Mouse (Mus musculus) hindbrain, embryonic 11.5 days (tissue): Measurements from ENCODE around the gene St3gal6. TPM values are rescaled to one million over a fixed set of nuclear protein-coding genes. Genes with fewer than 3 reads are reported as not detected.

Experiments used
- ATAC-seq: fragments of 200-750 bp; cut with Nextera tagmentation; 2 replicates; pipeline ENCODE4 v1.8.0; 2017; ENCODE audit warnings: mild to moderate bottlenecking, moderate TSS enrichment, moderate library complexity; ENCODE audit not compliant: low FRiP score
- DNase-seq: peaks from one replicate; pipeline ENCODE4 v3.0.0-alpha.2; 2015; ENCODE audit warnings: low spot score
- H3K27ac ChIP-seq: fragments of 300-500 bp; sonication (generic); 2 replicates; pipeline ENCODE4 v1.5.1; 2014; ENCODE audit warnings: mild to moderate bottlenecking, low read depth, low read length
- H3K27me3 ChIP-seq: fragments of 300-500 bp; sonication (generic); 2 replicates; pipeline ENCODE4 v1.6.1; 2014; ENCODE audit warnings: mild to moderate bottlenecking, low read length, moderate library complexity, mixed read lengths; ENCODE audit not compliant: control insufficient read depth, insufficient read depth
- H3K36me3 ChIP-seq: fragments of 300-500 bp; sonication (generic); 2 replicates; pipeline ENCODE4 v1.6.1; 2014; ENCODE audit warnings: mild to moderate bottlenecking, low read length, moderate library complexity, mixed read lengths; ENCODE audit not compliant: control insufficient read depth, insufficient read depth
- H3K4me1 ChIP-seq: fragments of 300-500 bp; sonication (generic); replicated peaks from 2 replicates; pipeline ENCODE4 v1.6.1; 2014; ENCODE audit warnings: low read length, mixed read lengths; ENCODE audit not compliant: control insufficient read depth, insufficient read depth
- H3K4me2 ChIP-seq: fragments of 300-500 bp; sonication (generic); replicated peaks from 2 replicates; pipeline ENCODE4 v1.6.1; 2014; ENCODE audit warnings: mild to moderate bottlenecking, low read depth, low read length
- H3K4me3 ChIP-seq: fragments of 300-500 bp; sonication (generic); 2 replicates; pipeline ENCODE4 v1.5.1; 2014; ENCODE audit warnings: low read depth, low read length
- H3K9ac ChIP-seq: fragments of 300-500 bp; sonication (generic); 2 replicates; pipeline ENCODE4 v1.6.1; 2014; ENCODE audit warnings: low read depth, low read length
- H3K9me3 ChIP-seq: fragments of 300-500 bp; sonication (generic); 2 replicates; pipeline ENCODE4 v1.6.1; 2016; ENCODE audit warnings: low read length; ENCODE audit not compliant: control insufficient read depth
- WGBS: fragments of 180-500 bp; shearing (Covaris S2); extraction: QIAGEN DNeasy Blood & Tissue Kit; methylation state at CpG from one replicate; pipeline ENCODE4 v1.1.7; 2014; 5-methylcytosine and 5-hydroxymethylcytosine counted together
- polyA plus RNA-seq: library from polyadenylated mRNA; unstranded; fragments of >200 nt; fragmentation: Nextera tagmentation; extraction: Ambion mirVana; gene quantifications from 2 replicates; pipeline ENCODE4 v1.2.1, GENCODE M21; 2014

Gene St3gal6
- polyA plus RNA-seq, 1 experiment from 2014 or later: 9.8 TPM

DNA sequence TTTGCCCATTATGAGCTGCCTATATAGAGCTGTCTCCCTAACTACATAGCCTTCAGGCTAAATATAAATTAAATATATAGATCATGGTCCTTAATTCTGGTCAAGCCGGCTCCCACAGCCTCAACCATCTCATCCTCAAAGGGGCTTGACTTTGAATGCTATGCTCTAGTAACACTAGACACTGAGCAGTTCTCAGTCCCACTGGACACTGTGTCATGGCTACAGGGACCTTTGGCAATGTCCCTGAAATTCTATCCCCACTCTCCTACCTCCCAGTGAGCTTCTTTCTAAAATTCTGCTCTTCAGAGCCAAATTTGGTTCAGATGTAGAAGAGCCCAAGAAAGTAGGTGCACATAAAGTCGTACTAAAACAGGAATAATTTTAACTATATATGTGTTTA, 7.9 kb downstream of the St3gal6 start:
- no peak for ATAC-seq
- WGBS: 78% methylated on average over 2 of the region's 2 CpGs

DNA sequence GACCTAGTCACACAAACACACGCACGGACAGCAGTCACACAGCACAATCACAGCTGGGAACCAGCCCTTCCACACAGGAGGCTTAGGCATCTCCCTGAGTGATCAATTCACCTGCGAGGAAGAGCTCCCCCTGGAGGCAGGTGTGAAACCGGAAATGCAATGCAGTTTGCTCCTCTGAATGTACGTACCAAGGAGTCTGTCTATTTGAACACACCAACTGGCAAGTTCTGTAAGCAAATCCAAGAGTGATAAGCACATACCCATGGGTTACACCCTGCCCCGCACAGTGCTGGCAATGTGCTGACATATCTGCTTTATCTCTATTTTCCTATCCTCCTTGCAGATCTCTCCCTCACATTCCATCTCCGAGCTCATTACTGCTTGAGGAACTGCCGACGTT, 9.5 kb downstream of the St3gal6 start:
- H3K9ac ChIP-seq: no peak overlapping the region
- H3K27ac ChIP-seq: no peak overlapping the region
- H3K4me1 ChIP-seq: no peaks in the 10 kb centered on the region
- 89% methylated on average over 9 of the region's 9 CpGs for WGBS
- H3K4me2 ChIP-seq: no peak overlapping the region
- no peaks in the 10 kb centered on the region for H3K36me3 ChIP-seq
- no peaks in the 10 kb centered on the region for H3K27me3 ChIP-seq
- no peaks in the 10 kb centered on the region for H3K9me3 ChIP-seq
- no peak for ATAC-seq
- no peak overlapping the region for H3K4me3 ChIP-seq
- DNase-seq: no peak

More for the DNA sequence above, 7.9 kb downstream of the St3gal6 start:
- Histone ChIP-seq H3K36me3 (no peaks in the 10 kb centered on the region), H3K9me3 (no peaks in the 10 kb centered on the region), H3K4me1 (no peaks in the 10 kb centered on the region), H3K4me3 (no peak overlapping the region), H3K27ac (no peak overlapping the region), H3K9ac (no peak overlapping the region), H3K4me2 (no peak overlapping the region), H3K27me3 (no peaks in the 10 kb centered on the region; the same call in 1 of the 2 replicates)
- no peak for DNase-seq

DNA sequence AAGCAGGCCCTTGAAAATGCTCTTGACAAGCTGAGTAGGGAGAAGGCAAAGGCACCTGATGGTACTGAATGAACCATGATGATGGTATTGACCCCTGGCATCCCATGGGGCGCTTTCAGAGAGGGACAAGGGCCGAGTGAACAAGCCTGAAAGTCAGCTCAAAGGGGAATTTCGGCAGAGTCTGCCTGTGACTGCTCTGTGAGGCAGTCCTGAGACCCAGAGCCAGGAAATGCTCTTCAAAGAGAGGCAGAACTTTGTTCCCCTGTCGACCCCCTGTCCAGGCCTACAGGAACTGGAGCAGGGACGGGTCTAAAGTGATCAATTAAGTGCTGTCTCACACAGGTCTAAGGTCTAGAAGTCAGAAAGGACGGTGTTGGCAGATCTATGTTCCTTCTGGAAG, 10.3 kb downstream of the St3gal6 start:
- Histone ChIP-seq H3K9ac (no peak overlapping the region), H3K4me3 (no peak overlapping the region), H3K27me3 (no peaks in the 10 kb centered on the region), H3K9me3 (no peaks in the 10 kb centered on the region), H3K4me1 (no peaks in the 10 kb centered on the region), H3K4me2 (no peak overlapping the region), H3K36me3 (no peaks in the 10 kb centered on the region), H3K27ac (no peak overlapping the region)
- ATAC-seq: no peak
- WGBS: 30% methylated on average over 6 of the region's 6 CpGs
- DNase-seq: no peak

DNA sequence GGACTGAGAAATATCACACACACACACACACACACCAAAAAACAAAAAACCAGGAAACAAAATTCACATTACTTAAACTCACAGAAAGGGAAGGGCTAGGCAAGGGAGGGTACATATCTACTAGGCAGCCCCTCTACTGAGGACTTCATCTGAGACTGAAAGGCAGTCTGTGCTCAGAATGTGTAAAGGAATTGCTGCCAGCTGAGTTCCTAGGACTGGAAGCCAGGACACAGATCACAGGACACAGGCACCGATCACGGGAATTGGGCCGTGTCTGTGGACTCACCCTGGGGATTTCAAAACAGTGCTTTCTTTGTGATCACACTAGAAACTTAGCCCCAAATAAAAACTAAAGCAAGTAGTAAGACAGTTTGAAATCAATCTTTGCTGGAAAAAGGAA, 11.2 kb downstream of the St3gal6 start:
- no peak overlapping the region for H3K9ac ChIP-seq
- ATAC-seq: 0 out of 2 replicates have a peak, but pooled peaks have one; percentile 48
- H3K27me3 ChIP-seq: no peaks in the 10 kb centered on the region
- WGBS: 34% methylated on average over 3 of the region's 3 CpGs
- H3K36me3 ChIP-seq: no peaks in the 10 kb centered on the region
- no peak overlapping the region for H3K27ac ChIP-seq
- H3K9me3 ChIP-seq: no peaks in the 10 kb centered on the region
- no peak overlapping the region for H3K4me3 ChIP-seq
- DNase-seq: no peak
- no peaks in the 10 kb centered on the region for H3K4me1 ChIP-seq
- no peak overlapping the region for H3K4me2 ChIP-seq

DNA sequence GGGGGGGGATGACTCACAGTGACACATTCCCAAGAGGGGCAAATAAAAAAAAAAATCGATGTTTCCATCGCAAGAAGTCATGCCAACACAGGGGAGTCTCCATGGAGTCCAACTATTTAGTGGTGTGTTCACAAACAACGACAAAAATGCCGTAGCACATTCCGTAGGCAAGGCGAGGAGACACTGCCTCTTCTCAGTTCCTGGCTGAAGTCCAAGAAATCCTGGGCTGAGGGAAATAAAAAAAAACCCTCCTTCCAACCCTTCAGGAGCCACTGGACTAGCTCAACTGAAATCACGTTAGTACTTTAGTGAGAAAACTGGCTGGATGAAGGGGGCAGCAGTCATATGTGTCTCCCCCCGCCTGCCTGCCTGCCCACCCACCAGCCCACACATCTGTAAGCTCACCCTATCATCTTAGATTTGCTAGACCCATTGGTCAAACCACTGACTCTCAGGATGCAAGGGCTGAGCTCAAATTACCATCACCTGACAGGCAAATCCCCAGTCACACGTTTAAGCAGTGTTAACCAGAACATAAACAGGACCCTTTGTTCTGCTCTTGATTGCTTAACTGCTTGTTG, 11.8 kb downstream of the St3gal6 start:
- no peak overlapping the region for H3K4me2 ChIP-seq
- no peak overlapping the region for H3K27ac ChIP-seq
- no peak for DNase-seq
- no peaks in the 10 kb centered on the region for H3K36me3 ChIP-seq
- no peaks in the 10 kb centered on the region for H3K4me1 ChIP-seq
- peak; percentile 36; the same call in 1 of the 2 replicates for ATAC-seq
- no peaks in the 10 kb centered on the region for H3K27me3 ChIP-seq
- 50% methylated on average over 9 of the region's 9 CpGs for WGBS
- H3K4me3 ChIP-seq: no peak overlapping the region
- H3K9ac ChIP-seq: no peak overlapping the region
- H3K9me3 ChIP-seq: no peaks in the 10 kb centered on the region

DNA sequence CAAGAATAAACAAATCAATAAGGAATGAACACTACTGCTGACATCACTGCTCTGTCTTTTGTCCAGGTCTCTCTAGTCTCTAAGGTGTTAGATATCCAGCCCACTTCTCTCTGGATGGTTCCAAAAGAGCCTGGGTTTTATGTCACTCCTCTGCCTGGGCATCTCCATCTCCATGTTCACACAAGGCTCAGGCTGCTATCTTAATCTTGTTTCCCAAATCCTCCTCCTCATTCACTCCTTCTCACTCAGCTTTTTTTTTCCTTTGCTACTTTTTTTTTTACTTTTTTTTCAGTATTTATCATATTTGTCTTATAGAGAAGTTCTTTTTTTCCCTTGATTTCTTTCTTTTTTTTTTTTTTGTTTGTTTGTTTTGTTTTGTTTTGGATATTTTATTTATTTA, 19.1 kb downstream of the St3gal6 start:
- H3K27ac ChIP-seq: no peak overlapping the region
- H3K4me2 ChIP-seq: no peak overlapping the region
- H3K9ac ChIP-seq: no peak overlapping the region
- no peak for DNase-seq
- H3K27me3 ChIP-seq: no peaks in the 10 kb centered on the region
- no peaks in the 10 kb centered on the region for H3K36me3 ChIP-seq
- H3K4me3 ChIP-seq: no peak overlapping the region
- H3K4me1 ChIP-seq: no peaks in the 10 kb centered on the region
- no peak for ATAC-seq
- H3K9me3 ChIP-seq: no peaks in the 10 kb centered on the region

DNA sequence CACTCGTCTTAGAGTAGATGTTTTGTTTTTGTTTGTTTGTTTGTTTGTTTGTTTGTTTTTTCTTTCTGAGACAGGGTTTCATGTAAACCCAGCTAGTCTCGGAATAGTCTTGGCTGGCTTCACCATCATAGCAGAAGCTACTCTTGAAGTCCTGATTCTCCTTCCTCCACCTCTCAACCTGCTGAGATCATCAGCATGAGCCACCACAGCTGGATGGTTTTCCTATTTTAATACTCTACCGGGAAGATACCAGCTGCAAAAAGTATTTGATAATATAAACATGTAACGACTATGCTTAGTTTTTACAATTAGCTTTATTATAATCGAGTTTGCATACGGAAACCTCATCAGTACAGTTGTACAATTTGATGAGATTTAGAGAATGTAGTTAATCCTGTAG, 21.5 kb downstream of the St3gal6 start:
- H3K4me2 ChIP-seq: no peak overlapping the region
- no peak overlapping the region for H3K9ac ChIP-seq
- WGBS: 80% methylated on average over 6 of the region's 6 CpGs
- H3K4me1 ChIP-seq: no peaks in the 10 kb centered on the region
- no peaks in the 10 kb centered on the region for H3K36me3 ChIP-seq
- ATAC-seq (no peak), DNase-seq (no peak)
- H3K27me3 ChIP-seq: no peaks in the 10 kb centered on the region
- no peak overlapping the region for H3K27ac ChIP-seq
- no peak overlapping the region for H3K4me3 ChIP-seq
- no peaks in the 10 kb centered on the region for H3K9me3 ChIP-seq

DNA sequence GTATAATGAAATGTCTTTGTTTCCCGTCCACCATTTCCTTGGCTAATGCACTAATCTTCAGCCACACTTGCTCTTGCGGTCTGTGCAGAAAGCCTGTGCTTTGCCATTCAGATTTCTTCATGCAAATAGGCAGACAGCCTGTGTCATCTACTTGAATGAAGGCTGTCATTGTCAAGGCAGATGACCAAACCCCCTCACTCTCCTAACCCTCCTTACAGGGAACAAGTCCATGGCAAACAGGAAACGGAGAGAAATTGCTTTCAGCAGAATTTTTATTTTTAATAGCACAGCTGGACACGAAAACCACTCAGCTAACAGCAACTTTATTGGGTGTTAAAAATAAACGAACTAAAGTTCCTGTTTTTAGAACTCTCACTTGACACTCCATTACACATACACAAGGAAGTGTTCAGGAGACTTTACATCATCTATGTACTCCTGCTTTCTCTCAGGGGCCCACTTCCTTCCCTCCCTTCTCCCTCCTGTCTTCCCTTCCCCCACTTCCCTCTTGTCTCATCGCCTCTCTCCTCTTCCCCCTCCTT, 22.2 kb downstream of the St3gal6 start:
- WGBS: 47% methylated on average over 6 of the region's 6 CpGs

DNA sequence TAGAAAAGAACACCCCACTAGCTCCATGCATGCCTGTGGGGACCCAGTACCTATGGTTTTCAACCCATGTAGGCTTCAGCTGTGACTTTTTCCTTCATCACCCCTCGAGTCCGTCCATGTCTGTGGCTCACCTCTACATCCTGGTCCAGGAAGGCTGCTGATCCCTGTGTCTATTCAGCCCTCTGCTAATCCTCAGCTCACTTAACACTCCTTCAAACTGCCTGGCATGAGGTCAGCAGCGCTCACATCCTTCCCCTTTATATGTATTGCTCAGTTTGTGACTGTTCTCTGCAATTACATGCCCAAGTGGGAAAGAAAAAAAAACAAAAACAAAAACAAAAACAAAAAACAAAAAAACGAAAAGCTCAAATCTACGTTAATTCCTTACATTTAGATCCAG, 24.4 kb downstream of the St3gal6 start:
- no peaks in the 10 kb centered on the region for H3K27me3 ChIP-seq
- H3K9me3 ChIP-seq: no peaks in the 10 kb centered on the region
- H3K4me1 ChIP-seq: no peaks in the 10 kb centered on the region
- H3K27ac ChIP-seq: no peak overlapping the region
- H3K4me3 ChIP-seq: no peak overlapping the region
- no peak overlapping the region for H3K4me2 ChIP-seq
- no peaks in the 10 kb centered on the region for H3K36me3 ChIP-seq
- H3K9ac ChIP-seq: no peak overlapping the region
- 82% methylated on average over 5 of the region's 5 CpGs for WGBS
- no peak for ATAC-seq
- no peak for DNase-seq

More for the DNA sequence above, 22.2 kb downstream of the St3gal6 start:
- ATAC-seq (peak; percentile 19; the same call in 1 of the 2 replicates), DNase-seq (no peak)
- H3K9me3 ChIP-seq: no peaks in the 10 kb centered on the region
- no peaks in the 10 kb centered on the region for H3K27me3 ChIP-seq
- no peak overlapping the region for H3K4me3 ChIP-seq
- H3K9ac ChIP-seq: no peak overlapping the region
- H3K4me1 ChIP-seq: no peaks in the 10 kb centered on the region
- H3K27ac ChIP-seq: no peak overlapping the region
- no peak overlapping the region for H3K4me2 ChIP-seq
- H3K36me3 ChIP-seq: no peaks in the 10 kb centered on the region
